Mouse (Mus musculus) spleen, adult 2 months (tissue): ENCODE results near the gene Klhdc8a.

Source experiments
- CTCF ChIP-seq: fragments of 200-500 bp; IDR thresholded peaks from 2 replicates; pipeline ENCODE4 v1.5.1; 2011; ENCODE audit warnings: mild to moderate bottlenecking, inconsistent platforms; ENCODE audit not compliant: insufficient read depth, insufficient read length, insufficient replicate concordance; ENCODE audit errors: extremely low read depth
- POLR2A ChIP-seq: fragments of 200-500 bp; IDR thresholded peaks from 2 replicates; pipeline ENCODE4 v1.6.1; 2011; ENCODE audit warnings: low read depth, low read length, inconsistent platforms

- no peak for TF ChIP-seq CTCF
- TF ChIP-seq POLR2A: no peak
Measured at GRCm38 (mm10) chr1:132333201-132333600, 34.8 kb downstream of the Klhdc8a start.
